Mouse (Mus musculus): ENCODE results near the gene Hexb. TPM values are rescaled to one million over a fixed set of nuclear protein-coding genes. Genes with fewer than 3 reads are reported as not detected.

Gene Hexb
- polyA plus RNA-seq, 1 experiment from 2014 or later, result 38.0 TPM

GRCm38 (mm10) chr13:97233092-97233491, 34.9 kb upstream of the Hexb start:
- Histone ChIP-seq H3K27me3 (replicated peaks; ENCODE audit: control insufficient read depth, insufficient read depth, low read length) (no peaks in the 10 kb centered on the region), H3K4me1 (ENCODE audit: control insufficient read depth, insufficient read depth, low read length) (peaks cover 6% of the 10 kb centered on the region; the same call in 1 of the 2 replicates), H3K9me3 (replicated peaks; ENCODE audit: control insufficient read depth, low read length) (no peaks in the 10 kb centered on the region), H3K27ac (ENCODE audit: low read depth, low read length) (no peak overlapping the region), H3K9ac (ENCODE audit: low read length) (no peak overlapping the region), H3K4me2 (ENCODE audit: low read length) (no peak overlapping the region), H3K4me3 (ENCODE audit: low read depth, low read length) (no peak overlapping the region), H3K36me3 (ENCODE audit: control insufficient read depth, insufficient read depth, low read length) (no peaks in the 10 kb centered on the region)
- DNase-seq (ENCODE audit: low spot score) (no peak), ATAC-seq (no peak)
- 74% methylated on average over 2 of the region's 2 CpGs for WGBS

- H3K9ac ChIP-seq (ENCODE audit: low read length), result no peak overlapping the region
- 78% methylated on average over 3 of the region's 3 CpGs for WGBS
- no peak for ATAC-seq
- no peaks in the 10 kb centered on the region for H3K36me3 ChIP-seq (ENCODE audit: control insufficient read depth, insufficient read depth, low read length)
- no peak overlapping the region for H3K27ac ChIP-seq (ENCODE audit: low read depth, low read length)
- no peaks in the 10 kb centered on the region for H3K27me3 ChIP-seq (replicated peaks; ENCODE audit: control insufficient read depth, insufficient read depth, low read length)
- DNase-seq (ENCODE audit: low spot score), result no peak
- H3K9me3 ChIP-seq (replicated peaks; ENCODE audit: control insufficient read depth, low read length), result no peaks in the 10 kb centered on the region
- no peaks in the 10 kb centered on the region for H3K4me1 ChIP-seq (ENCODE audit: control insufficient read depth, insufficient read depth, low read length)
- H3K4me2 ChIP-seq (ENCODE audit: low read length), result no peak overlapping the region
- H3K4me3 ChIP-seq (ENCODE audit: low read depth, low read length), result no peak overlapping the region
These were observed 31.9 kb upstream of the Hexb start for GRCm38 (mm10) chr13:97230101-97230500.

GRCm38 (mm10) chr13:97227795-97228194, 29.6 kb upstream of the Hexb start:
- H3K4me3 ChIP-seq (ENCODE audit: low read depth, low read length), result no peak overlapping the region
- no peak overlapping the region for H3K4me2 ChIP-seq (ENCODE audit: low read length)
- H3K9me3 ChIP-seq (replicated peaks; ENCODE audit: control insufficient read depth, low read length), result no peaks in the 10 kb centered on the region
- no peak overlapping the region for H3K9ac ChIP-seq (ENCODE audit: low read length)
- no peak overlapping the region for H3K27ac ChIP-seq (ENCODE audit: low read depth, low read length)
- no peak for ATAC-seq
- H3K27me3 ChIP-seq (replicated peaks; ENCODE audit: control insufficient read depth, insufficient read depth, low read length), result no peaks in the 10 kb centered on the region
- WGBS, result 96% methylated on average over 3 of the region's 3 CpGs
- H3K4me1 ChIP-seq (ENCODE audit: control insufficient read depth, insufficient read depth, low read length), result no peaks in the 10 kb centered on the region
- no peak for DNase-seq (ENCODE audit: low spot score)
- H3K36me3 ChIP-seq (ENCODE audit: control insufficient read depth, insufficient read depth, low read length), result no peaks in the 10 kb centered on the region

- Histone ChIP-seq H3K36me3 (ENCODE audit: control insufficient read depth, insufficient read depth, low read length) (no peaks in the 10 kb centered on the region), H3K4me2 (ENCODE audit: low read length) (no peak overlapping the region), H3K9me3 (replicated peaks; ENCODE audit: control insufficient read depth, low read length) (no peaks in the 10 kb centered on the region), H3K27me3 (replicated peaks; ENCODE audit: control insufficient read depth, insufficient read depth, low read length) (no peaks in the 10 kb centered on the region), H3K27ac (ENCODE audit: low read depth, low read length) (no peak overlapping the region), H3K4me1 (ENCODE audit: control insufficient read depth, insufficient read depth, low read length) (no peaks in the 10 kb centered on the region), H3K9ac (ENCODE audit: low read length) (no peak overlapping the region), H3K4me3 (ENCODE audit: low read depth, low read length) (no peak overlapping the region)
- DNase-seq (ENCODE audit: low spot score) (no peak), ATAC-seq (no peak)
- WGBS, result 80% methylated on average over 17 of the region's 17 CpGs
These were observed 27.0 kb upstream of the Hexb start for GRCm38 (mm10) chr13:97225130-97225529.

GRCm38 (mm10) chr13:97224341-97224982, 26.3 kb upstream of the Hexb start:
- ATAC-seq (no peak), DNase-seq (ENCODE audit: low spot score) (no peak)
- 64% methylated on average over 10 of the region's 10 CpGs for WGBS
- Histone ChIP-seq H3K27me3 (replicated peaks; ENCODE audit: control insufficient read depth, insufficient read depth, low read length) (no peaks in the 10 kb centered on the region), H3K4me3 (ENCODE audit: low read depth, low read length) (no peak overlapping the region), H3K36me3 (ENCODE audit: control insufficient read depth, insufficient read depth, low read length) (no peaks in the 10 kb centered on the region), H3K4me1 (ENCODE audit: control insufficient read depth, insufficient read depth, low read length) (no peaks in the 10 kb centered on the region), H3K4me2 (ENCODE audit: low read length) (no peak overlapping the region), H3K9ac (ENCODE audit: low read length) (no peak overlapping the region), H3K9me3 (replicated peaks; ENCODE audit: control insufficient read depth, low read length) (no peaks in the 10 kb centered on the region), H3K27ac (ENCODE audit: low read depth, low read length) (no peak overlapping the region)

GRCm38 (mm10) chr13:97223856-97224255, 25.7 kb upstream of the Hexb start:
- H3K4me2 ChIP-seq (ENCODE audit: low read length), result no peak overlapping the region
- H3K27me3 ChIP-seq (replicated peaks; ENCODE audit: control insufficient read depth, insufficient read depth, low read length), result no peaks in the 10 kb centered on the region
- H3K4me3 ChIP-seq (ENCODE audit: low read depth, low read length), result no peak overlapping the region
- no peak overlapping the region for H3K9ac ChIP-seq (ENCODE audit: low read length)
- ATAC-seq, result no peak
- no peak for DNase-seq (ENCODE audit: low spot score)
- no peaks in the 10 kb centered on the region for H3K9me3 ChIP-seq (replicated peaks; ENCODE audit: control insufficient read depth, low read length)
- no peaks in the 10 kb centered on the region for H3K36me3 ChIP-seq (ENCODE audit: control insufficient read depth, insufficient read depth, low read length)
- H3K27ac ChIP-seq (ENCODE audit: low read depth, low read length), result no peak overlapping the region
- no peaks in the 10 kb centered on the region for H3K4me1 ChIP-seq (ENCODE audit: control insufficient read depth, insufficient read depth, low read length)
- 87% methylated on average over 8 of the region's 8 CpGs for WGBS

GRCm38 (mm10) chr13:97220022-97220421, 21.9 kb upstream of the Hexb start:
- Histone ChIP-seq H3K9me3 (replicated peaks; ENCODE audit: control insufficient read depth, low read length) (no peaks in the 10 kb centered on the region), H3K27ac (ENCODE audit: low read depth, low read length) (no peak overlapping the region), H3K4me1 (ENCODE audit: control insufficient read depth, insufficient read depth, low read length) (peaks cover 6% of the 10 kb centered on the region; the same call in 1 of the 2 replicates), H3K4me2 (ENCODE audit: low read length) (no peak overlapping the region), H3K9ac (ENCODE audit: low read length) (no peak overlapping the region), H3K4me3 (ENCODE audit: low read depth, low read length) (no peak overlapping the region), H3K27me3 (replicated peaks; ENCODE audit: control insufficient read depth, insufficient read depth, low read length) (no peaks in the 10 kb centered on the region), H3K36me3 (ENCODE audit: control insufficient read depth, insufficient read depth, low read length) (no peaks in the 10 kb centered on the region)
- no peak for ATAC-seq
- 93% methylated on average over 3 of the region's 3 CpGs for WGBS
- DNase-seq (ENCODE audit: low spot score), result no peak

DNA sequence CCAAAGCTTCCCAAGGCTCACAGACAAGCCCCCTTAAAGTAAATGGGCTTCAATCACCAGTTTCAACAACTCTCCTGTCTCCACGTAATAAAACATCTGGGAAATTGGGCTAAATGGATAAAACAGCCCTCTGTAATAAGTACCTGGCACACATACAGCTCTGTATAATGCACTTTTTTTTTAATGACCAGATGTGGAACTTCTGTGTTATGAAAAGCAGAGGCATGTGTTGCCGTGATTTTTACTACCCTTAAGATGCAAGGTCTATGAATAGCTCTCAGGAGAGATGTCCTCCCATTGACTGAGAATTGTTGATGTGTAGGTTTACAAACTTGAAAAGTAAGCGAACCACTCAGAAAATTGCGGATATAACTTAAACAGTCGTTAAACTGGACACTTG, 18.0 kb upstream of the Hexb start:
- no peak overlapping the region for H3K4me3 ChIP-seq (ENCODE audit: low read depth, low read length)
- H3K9ac ChIP-seq (ENCODE audit: low read length), result no peak overlapping the region
- peaks cover 6% of the 10 kb centered on the region; the same call in 1 of the 2 replicates for H3K4me1 ChIP-seq (ENCODE audit: control insufficient read depth, insufficient read depth, low read length)
- WGBS, result 82% methylated on average over 5 of the region's 5 CpGs
- H3K27me3 ChIP-seq (replicated peaks; ENCODE audit: control insufficient read depth, insufficient read depth, low read length), result no peaks in the 10 kb centered on the region
- no peaks in the 10 kb centered on the region for H3K36me3 ChIP-seq (ENCODE audit: control insufficient read depth, insufficient read depth, low read length)
- no peak overlapping the region for H3K27ac ChIP-seq (ENCODE audit: low read depth, low read length)
- no peaks in the 10 kb centered on the region for H3K9me3 ChIP-seq (replicated peaks; ENCODE audit: control insufficient read depth, low read length)
- no peak for DNase-seq (ENCODE audit: low spot score)
- H3K4me2 ChIP-seq (ENCODE audit: low read length), result no peak overlapping the region
- no peak for ATAC-seq

DNA sequence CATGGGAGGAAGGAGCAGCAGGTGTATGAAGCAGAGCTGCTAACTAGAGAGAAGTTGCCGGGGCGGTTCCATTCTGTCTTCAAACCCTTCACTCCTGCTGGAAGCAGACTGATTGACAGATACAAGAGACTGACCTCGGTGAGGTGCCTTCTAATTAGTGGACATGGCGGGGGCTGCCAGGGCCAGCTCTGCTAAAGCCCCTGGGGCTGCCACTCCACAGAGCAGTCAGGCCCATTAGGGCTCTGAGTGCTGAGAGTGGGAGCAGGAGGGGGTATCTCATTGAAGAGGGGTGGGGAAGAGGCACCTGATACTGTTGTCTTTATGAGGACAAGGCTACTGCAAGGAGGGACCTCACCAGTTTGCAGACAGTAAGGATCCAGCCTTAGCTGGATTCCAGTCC, 17.4 kb upstream of the Hexb start:
- WGBS, result 14% methylated on average over 4 of the region's 4 CpGs
- no peaks in the 10 kb centered on the region for H3K36me3 ChIP-seq (ENCODE audit: control insufficient read depth, insufficient read depth, low read length)
- H3K4me3 ChIP-seq (ENCODE audit: low read depth, low read length), result no peak overlapping the region
- peaks cover 6% of the 10 kb centered on the region; the same call in 1 of the 2 replicates for H3K4me1 ChIP-seq (ENCODE audit: control insufficient read depth, insufficient read depth, low read length)
- H3K27ac ChIP-seq (ENCODE audit: low read depth, low read length), result no peak overlapping the region
- H3K4me2 ChIP-seq (ENCODE audit: low read length), result no peak overlapping the region
- ATAC-seq, result peak; percentile 38; the same call in 1 of the 2 replicates
- H3K9ac ChIP-seq (ENCODE audit: low read length), result no peak overlapping the region
- no peak for DNase-seq (ENCODE audit: low spot score)
- no peaks in the 10 kb centered on the region for H3K27me3 ChIP-seq (replicated peaks; ENCODE audit: control insufficient read depth, insufficient read depth, low read length)
- H3K9me3 ChIP-seq (replicated peaks; ENCODE audit: control insufficient read depth, low read length), result no peaks in the 10 kb centered on the region

All from forebrain, embryonic 14.5 days (tissue).